Mouse (Mus musculus) spleen, postnatal 36 days (tissue): Measurements from ENCODE around the gene Susd5.
"Not testable (repeated sequence)": the region's sequence is repeated elsewhere in the genome, so short reads cannot be mapped to it uniquely, and the experiment has no call there.

Experiments
- DNase-seq, 2 experiments: peaks; one replicate each; pipeline ENCODE4 v3.0.0; 2022; ENCODE audit warnings: low spot score in 2 of 2, mixed read lengths in 1 of 2

Susd5 gene

DNA sequence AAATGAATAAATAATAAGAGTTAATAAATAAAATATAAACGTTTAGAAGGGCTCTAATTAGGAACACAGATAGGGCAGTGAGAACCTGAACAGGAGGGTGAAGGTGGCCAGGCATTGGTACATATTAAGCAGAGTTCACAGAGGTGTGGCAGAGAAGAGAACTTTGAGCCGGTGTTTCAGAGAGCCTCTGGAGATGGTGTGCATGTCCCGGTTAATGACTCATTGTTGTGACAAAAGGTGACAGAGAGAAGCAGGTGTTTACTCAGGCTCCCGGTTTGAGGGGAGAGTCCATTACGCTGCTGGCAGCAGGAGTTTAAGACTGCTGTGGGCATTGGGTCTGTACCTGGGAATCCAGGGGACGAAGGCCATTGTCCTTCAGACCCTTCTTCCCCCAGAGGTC lies 12.4 kb downstream of the Susd5 start:
- no peak for DNase-seq

- DNase-seq = no peak
These were observed 16.7 kb downstream of the Susd5 start for GRCm38 (mm10) chr9:114073681-114074080.

DNA sequence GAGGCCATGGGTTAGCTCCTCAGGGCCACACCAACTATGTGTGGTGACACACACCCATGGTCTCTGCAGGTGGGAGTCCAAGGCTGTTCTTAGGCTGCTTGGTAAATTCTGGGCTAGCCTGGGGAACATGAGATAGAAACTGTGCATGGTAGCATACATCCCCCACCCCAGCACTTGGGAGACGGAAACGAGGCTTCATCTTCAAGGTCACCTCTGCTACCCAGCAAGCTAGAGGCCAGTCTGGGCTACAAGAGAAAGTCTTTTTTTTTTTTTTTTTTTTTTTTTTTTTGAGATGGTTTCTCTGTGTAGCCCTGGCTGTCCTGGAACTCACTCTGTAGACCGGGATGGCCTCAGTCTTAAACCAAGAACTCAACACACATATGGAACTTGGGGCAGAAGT lies 29.5 kb downstream of the Susd5 start:
- no peak for DNase-seq

DNA sequence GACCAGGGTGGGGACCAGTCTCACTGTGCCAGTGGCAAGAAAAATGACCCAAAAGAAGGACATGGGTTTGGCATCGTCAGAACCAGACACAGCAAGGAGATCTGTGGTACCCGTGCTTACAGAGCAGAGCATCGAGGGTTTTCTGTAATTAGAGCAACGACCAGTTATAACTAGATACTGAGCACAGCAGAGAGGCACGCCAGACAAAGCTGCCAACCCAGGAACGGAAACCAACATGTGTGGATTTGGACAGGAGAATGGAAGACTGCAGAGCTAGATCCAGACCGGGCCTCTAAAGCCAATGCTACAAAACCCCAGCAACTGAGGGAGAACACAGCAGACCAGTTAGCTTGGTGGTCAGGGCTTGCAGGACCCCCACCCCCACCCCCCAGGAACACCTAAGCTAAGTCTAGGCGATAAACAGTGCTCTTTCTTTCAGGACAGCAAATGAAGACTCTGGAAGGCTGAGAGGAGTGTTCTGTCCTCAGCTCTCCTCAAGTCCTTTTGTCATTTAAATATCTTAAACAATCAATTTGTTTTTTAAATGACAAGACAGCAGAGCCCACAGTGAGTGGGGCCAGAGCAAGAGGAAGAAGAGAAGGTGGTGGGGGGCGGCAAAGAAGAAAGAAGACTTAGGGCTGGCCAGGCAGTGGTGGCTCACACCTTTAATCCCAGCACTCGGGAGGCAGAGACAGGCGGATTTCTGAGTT lies 30.3 kb downstream of the Susd5 start:
- DNase-seq = no peak

- DNase-seq = not testable (repeated sequence)
These were observed 31.9 kb downstream of the Susd5 start for GRCm38 (mm10) chr9:114088885-114089284.

DNA sequence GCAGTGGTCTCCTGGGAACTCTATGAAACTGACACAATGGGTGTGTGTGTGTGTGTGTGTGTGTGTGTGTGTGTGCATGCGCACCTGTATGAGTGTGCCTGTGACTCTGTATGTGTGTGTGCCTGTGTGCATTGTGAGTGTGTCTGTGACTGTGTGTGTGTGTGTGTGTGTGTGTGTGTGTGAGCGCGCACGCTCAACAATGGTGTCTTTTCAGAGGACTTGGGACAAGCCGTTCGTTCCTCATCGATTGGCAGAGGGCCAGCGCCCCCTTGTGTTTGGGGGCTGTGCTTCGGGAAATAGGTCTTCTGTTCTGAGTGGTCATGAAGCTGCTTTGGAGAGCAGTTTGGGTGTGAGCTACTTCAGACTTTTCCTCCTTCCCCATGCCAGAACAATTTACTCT lies 35.2 kb downstream of the Susd5 start:
- DNase-seq = not testable (repeated sequence)

DNA sequence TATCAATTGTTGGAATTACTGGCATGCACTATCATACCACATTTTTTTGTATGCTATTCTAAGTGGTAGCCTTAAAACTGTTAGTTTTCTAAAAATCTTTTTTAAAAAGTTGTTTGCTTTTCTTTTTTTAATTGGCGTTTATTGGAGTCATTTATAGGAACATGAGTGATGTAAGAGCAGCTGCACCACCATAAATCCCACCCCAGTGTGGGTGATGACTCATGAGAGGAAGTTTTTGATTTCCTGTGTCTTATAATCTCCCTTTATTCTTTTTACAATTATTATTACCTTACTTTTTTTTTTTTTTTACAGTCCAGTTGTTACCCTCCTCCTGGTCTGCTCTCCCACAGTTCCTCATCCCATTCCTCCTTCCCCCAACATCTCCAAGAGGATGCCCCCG lies 37.9 kb downstream of the Susd5 start:
- no peak for DNase-seq

GRCm38 (mm10) chr9:114098716-114099302 lies 41.9 kb downstream of the Susd5 start:
- DNase-seq = no peak

- DNase-seq = no peak
These were observed 53.3 kb downstream of the Susd5 start for GRCm38 (mm10) chr9:114110268-114110667.

GRCm38 (mm10) chr9:114111161-114111560 lies 54.2 kb downstream of the Susd5 start:
- no peak for DNase-seq

- no peak for DNase-seq
These were observed 55.3 kb downstream of the Susd5 start for GRCm38 (mm10) chr9:114112226-114112625.

GRCm38 (mm10) chr9:114113911-114114623 lies 57.1 kb downstream of the Susd5 start:
- no peak for DNase-seq

GRCm38 (mm10) chr9:114116672-114117071 lies 59.7 kb downstream of the Susd5 start:
- DNase-seq = not testable (repeated sequence)

DNA sequence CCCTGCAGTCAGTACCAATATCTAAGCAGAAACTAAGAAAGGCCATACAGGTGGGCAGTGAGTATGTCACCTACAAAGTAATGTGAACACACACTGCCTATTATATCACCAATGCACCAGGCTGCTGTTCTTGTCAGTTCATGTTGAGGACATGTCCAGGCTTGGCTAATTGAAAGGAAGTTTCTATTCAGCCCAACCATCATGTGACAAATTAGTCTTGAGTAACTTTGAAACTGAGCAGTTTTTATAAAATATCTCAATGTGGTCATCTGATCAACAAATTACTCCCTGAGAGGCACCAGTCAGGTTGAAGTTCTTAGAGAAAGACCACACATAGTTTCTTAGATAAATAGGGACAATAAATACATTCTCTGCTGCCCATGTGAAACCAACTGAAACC lies 65.9 kb downstream of the Susd5 start:
- DNase-seq = not testable (repeated sequence)

GRCm38 (mm10) chr9:114129273-114129835 lies 72.4 kb downstream of the Susd5 start:
- DNase-seq = not testable (repeated sequence)
